Mouse (Mus musculus) midbrain, postnatal 0 days (tissue): Measurements from ENCODE around the gene Plch2. TPM values are rescaled to one million over a fixed set of nuclear protein-coding genes. Genes with fewer than 3 reads are reported as not detected.

ENCODE experiments used
- ATAC-seq: fragments of 200-750 bp; cut with Nextera tagmentation; 2 replicates; pipeline ENCODE4 v1.8.0; 2017; ENCODE audit warnings: moderate number of reproducible peaks, mild to moderate bottlenecking, moderate TSS enrichment, moderate library complexity; ENCODE audit not compliant: low FRiP score
- DNase-seq: peaks from one replicate; pipeline ENCODE4 v3.0.0-alpha.2; 2015; ENCODE audit warnings: low spot score
- H3K27ac ChIP-seq: fragments of 300-500 bp; sonication (generic); 2 replicates; pipeline ENCODE4 v1.5.1; 2014; ENCODE audit warnings: low read depth, mild to moderate bottlenecking, low read length, mixed read lengths
- H3K27me3 ChIP-seq: fragments of 300-500 bp; sonication (generic); 2 replicates; pipeline ENCODE4 v1.6.1; 2014; ENCODE audit warnings: low read length, control low read depth, mixed read lengths; ENCODE audit not compliant: insufficient read depth
- H3K36me3 ChIP-seq: fragments of 300-500 bp; sonication (generic); 2 replicates; pipeline ENCODE4 v1.6.1; 2014; ENCODE audit warnings: low read length, control low read depth, mixed read lengths; ENCODE audit not compliant: insufficient read depth
- H3K4me1 ChIP-seq: fragments of 300-500 bp; sonication (generic); 2 replicates; pipeline ENCODE4 v1.6.1; 2014; ENCODE audit warnings: mild to moderate bottlenecking, control low read depth, antibody characterized with exemption, low read length, mixed read lengths; ENCODE audit not compliant: insufficient read depth
- H3K4me2 ChIP-seq: fragments of 300-500 bp; sonication (generic); 2 replicates; pipeline ENCODE4 v1.6.1; 2014; ENCODE audit warnings: low read depth, mild to moderate bottlenecking, low read length, mixed read lengths; ENCODE audit not compliant: poor library complexity, severe bottlenecking
- H3K4me3 ChIP-seq: fragments of 300-500 bp; sonication (generic); 2 replicates; pipeline ENCODE4 v1.5.1; 2014; ENCODE audit warnings: low read depth, mild to moderate bottlenecking, low read length, moderate library complexity
- H3K9ac ChIP-seq: fragments of 300-500 bp; sonication (generic); replicated peaks from 2 replicates; pipeline ENCODE4 v1.6.1; 2014; ENCODE audit warnings: mild to moderate bottlenecking, low read length, moderate library complexity, mixed read lengths; ENCODE audit not compliant: poor library complexity, severe bottlenecking
- H3K9me3 ChIP-seq: fragments of 300-500 bp; sonication (generic); 2 replicates; pipeline ENCODE4 v1.6.1; 2016; ENCODE audit warnings: low read length, control low read depth
- CTCF ChIP-seq: IDR thresholded peaks from 2 replicates; pipeline ENCODE4 v1.5.1; 2016; ENCODE audit warnings: antibody characterized with exemption, mild to moderate bottlenecking
- WGBS: fragments of 180-500 bp; shearing (Covaris S2); extraction: QIAGEN DNeasy Blood & Tissue Kit; methylation state at CpG from one replicate; pipeline ENCODE4 v1.1.7; 2014; 5-methylcytosine and 5-hydroxymethylcytosine counted together
- polyA plus RNA-seq: library from polyadenylated mRNA; unstranded; fragments of >200 nt; fragmentation: Nextera tagmentation; extraction: Ambion mirVana; gene quantifications from 2 replicates; pipeline ENCODE4 v1.2.1, GENCODE M21; 2015
- total RNA-seq: library from RNA; depleted of rRNA; stranded (reverse); fragments of >200 nt; gene quantifications from 2 replicates; pipeline ENCODE4 v1.2.3, GENCODE M21; 2014

Gene Plch2
- total and polyA plus RNA-seq, 2 experiments from 2014 or later, result 21.7 to 49.8 TPM

- H3K4me1 ChIP-seq, result no peaks in the 10 kb centered on the region
- H3K27me3 ChIP-seq, result 0 out of 2 replicates have a peak, but pooled peaks cover 8% of the 10 kb centered on the region
- no peak for ATAC-seq
- H3K4me2 ChIP-seq, result no peak overlapping the region
- H3K4me3 ChIP-seq, result no peak overlapping the region
- peak; percentile 66 for TF ChIP-seq CTCF
- no peaks in the 10 kb centered on the region for H3K9me3 ChIP-seq
- WGBS, result 94% methylated on average over 4 of the region's 4 CpGs
- no peak for DNase-seq
- H3K27ac ChIP-seq, result no peak overlapping the region
- no peak overlapping the region for H3K9ac ChIP-seq
- H3K36me3 ChIP-seq, result peaks cover 66% of the 10 kb centered on the region
Observed at GRCm38 (mm10) chr4:154980110-154980509, 76.5 kb downstream of the Plch2 start.

- no peaks in the 10 kb centered on the region for H3K4me1 ChIP-seq
- WGBS, result 87% methylated on average over 11 of the region's 11 CpGs
- peaks cover 99% of the 10 kb centered on the region for H3K36me3 ChIP-seq
- no peak overlapping the region for H3K27ac ChIP-seq
- H3K27me3 ChIP-seq, result no peaks in the 10 kb centered on the region
- H3K9me3 ChIP-seq, result no peaks in the 10 kb centered on the region
- no peak overlapping the region for H3K4me2 ChIP-seq
- H3K9ac ChIP-seq, result no peak overlapping the region
- TF ChIP-seq CTCF, result no peak
- ATAC-seq, result no peak
- DNase-seq, result no peak
- no peak overlapping the region for H3K4me3 ChIP-seq
Observed at GRCm38 (mm10) chr4:154974163-154974611, 82.4 kb downstream of the Plch2 start.

- Histone ChIP-seq H3K27ac (no peak overlapping the region), H3K4me3 (no peak overlapping the region), H3K27me3 (no peaks in the 10 kb centered on the region), H3K4me1 (no peaks in the 10 kb centered on the region), H3K4me2 (no peak overlapping the region), H3K9me3 (no peaks in the 10 kb centered on the region), H3K9ac (no peak overlapping the region), H3K36me3 (peaks cover 84% of the 10 kb centered on the region)
- DNase-seq, result no peak
- no peak for TF ChIP-seq CTCF
- WGBS, result 94% methylated on average over 12 of the region's 12 CpGs
- ATAC-seq, result no peak
Observed at GRCm38 (mm10) chr4:154972546-154972945, 84.0 kb downstream of the Plch2 start.

GRCm38 (mm10) chr4:154967173-154967572, 89.4 kb downstream of the Plch2 start:
- WGBS, result 55% methylated on average over 5 of the region's 5 CpGs
- Histone ChIP-seq H3K4me2 (no peak overlapping the region), H3K4me3 (no peak overlapping the region), H3K4me1 (peaks cover 17% of the 10 kb centered on the region; the same call in 1 of the 2 replicates), H3K27ac (no peak overlapping the region), H3K9me3 (no peaks in the 10 kb centered on the region), H3K27me3 (no peaks in the 10 kb centered on the region), H3K36me3 (peaks cover 32% of the 10 kb centered on the region), H3K9ac (no peak overlapping the region)
- peak; percentile 70 for TF ChIP-seq CTCF
- ATAC-seq (no peak), DNase-seq (peak; percentile 80)

- ATAC-seq (no peak), DNase-seq (no peak)
- TF ChIP-seq CTCF, result no peak
- H3K27me3 ChIP-seq, result no peaks in the 10 kb centered on the region
- H3K4me3 ChIP-seq, result no peak overlapping the region
- no peak overlapping the region for H3K27ac ChIP-seq
- peak overlapping the region; percentile 92 for H3K4me2 ChIP-seq
- no peaks in the 10 kb centered on the region for H3K9me3 ChIP-seq
- WGBS, result 43% methylated on average over 3 of the region's 3 CpGs
- peaks cover 18% of the 10 kb centered on the region for H3K36me3 ChIP-seq
- H3K9ac ChIP-seq, result no peak overlapping the region; the same call in 1 of the 2 replicates
- H3K4me1 ChIP-seq, result peaks cover 26% of the 10 kb centered on the region; the same call in 1 of the 2 replicates
Observed at GRCm38 (mm10) chr4:154965856-154966255, 90.7 kb downstream of the Plch2 start.

- TF ChIP-seq CTCF, result no peak
- Histone ChIP-seq H3K36me3 (peaks cover 7% of the 10 kb centered on the region; the same call in 1 of the 2 replicates), H3K9me3 (no peaks in the 10 kb centered on the region), H3K4me3 (peak overlapping the region; percentile 76), H3K4me2 (peak overlapping the region; percentile 92), H3K9ac (peak overlapping the region; percentile 86), H3K27ac (peak overlapping the region; percentile 95), H3K4me1 (peaks cover 29% of the 10 kb centered on the region; the same call in 1 of the 2 replicates), H3K27me3 (no peaks in the 10 kb centered on the region)
- DNase-seq (peak; percentile 45), ATAC-seq (no peak)
- 0% methylated on average over 31 of the region's 36 CpGs for WGBS
Observed at GRCm38 (mm10) chr4:154964581-154965235, 91.9 kb downstream of the Plch2 start.
